Mouse (Mus musculus): Measurements from ENCODE around the gene Ctsh.

DNA sequence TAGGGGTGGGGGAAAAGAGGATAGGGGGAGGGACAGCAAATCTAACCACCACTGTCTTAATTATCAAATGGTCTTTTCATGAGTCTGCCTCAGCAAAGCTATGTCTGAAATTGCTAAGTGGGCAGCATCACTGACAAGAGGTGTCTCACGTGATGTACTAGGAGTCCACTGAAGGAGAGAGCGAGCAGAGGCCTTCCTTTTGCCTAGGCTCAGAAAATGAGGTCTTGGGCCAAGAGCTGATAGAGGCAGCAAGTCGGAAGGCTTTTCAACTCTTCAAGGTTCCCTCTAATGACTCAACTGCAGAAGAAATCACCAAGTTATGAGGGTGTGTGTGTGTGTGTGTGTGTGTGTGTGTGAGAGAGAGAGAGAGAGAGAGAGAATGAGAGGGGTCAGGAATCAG, 30.2 kb downstream of the Ctsh start:
- no peak for TF ChIP-seq CTCF (conservative IDR thresholded peaks at IDR 0.05; ENCODE audit: low read length)
- TF ChIP-seq POU5F1 (IDR thresholded peaks at IDR 0.05; ENCODE audit: borderline replicate concordance, low read length): no peak
- no peak for TF ChIP-seq NANOG (IDR thresholded peaks at IDR 0.05; ENCODE audit: borderline replicate concordance, low read length)
